Mouse (Mus musculus) hematopoietic stem cell, adult 5-6 weeks (primary cell): ENCODE data around the gene Wsb1. TPM values are rescaled to one million over a fixed set of nuclear protein-coding genes. Genes with fewer than 3 reads are reported as not detected.
"Not testable (repeated sequence)": the region's sequence is repeated elsewhere in the genome, so short reads cannot be mapped to it uniquely, and the experiment has no call there.

ENCODE experiments used
- ATAC-seq, 2 experiments: fragments of 125-278 bp in 1 of 2; replicated peaks in 1 of 2; 2 replicates each; pipeline ENCODE4 v1.8.0; 2016 to 2017; ENCODE audit warnings: inconsistent platforms in 2 of 2, mild to moderate bottlenecking in 2 of 2, moderate number of reproducible peaks in 2 of 2, low read depth in 1 of 2, moderate TSS enrichment in 1 of 2; ENCODE audit not compliant: low FRiP score in 2 of 2, poor library complexity in 2 of 2, severe bottlenecking in 2 of 2, insufficient read depth in 1 of 2, low TSS enrichment in 1 of 2
- total RNA-seq: library from RNA; stranded (forward); fragments of 172-1452, 232-1000 nt; gene quantifications from 2 replicates; pipeline ENCODE4 v1.2.3, GENCODE M21; 2017

Gene Wsb1
- total RNA-seq, 1 experiment from 2014 or later: 178 TPM

- ATAC-seq: no peak
Measured at GRCm38 (mm10) chr11:79279732-79280405, 25.4 kb upstream of the Wsb1 start.

GRCm38 (mm10) chr11:79273757-79274156 lies 19.3 kb upstream of the Wsb1 start:
- no peak for ATAC-seq

GRCm38 (mm10) chr11:79273039-79273438 lies 18.6 kb upstream of the Wsb1 start:
- no peak for ATAC-seq

- peak in 1 of 2 experiments; percentile 29; a peak in 1 of 4 replicates for ATAC-seq
Measured at GRCm38 (mm10) chr11:79267171-79267570, 12.7 kb upstream of the Wsb1 start.

- ATAC-seq: no peak
Measured at GRCm38 (mm10) chr11:79264376-79264775, 9.9 kb upstream of the Wsb1 start.

- ATAC-seq: not testable (repeated sequence)
Measured at GRCm38 (mm10) chr11:79260126-79260525, 5.7 kb upstream of the Wsb1 start.

GRCm38 (mm10) chr11:79258738-79259137 lies 4.3 kb upstream of the Wsb1 start:
- no peak for ATAC-seq

GRCm38 (mm10) chr11:79253542-79254390 lies 705 bp downstream of the Wsb1 start:
- no peak; a peak in 1 of 4 replicates for ATAC-seq

GRCm38 (mm10) chr11:79252881-79253541 lies 1.5 kb downstream of the Wsb1 start:
- ATAC-seq: peak in 1 of 2 experiments; percentile 33; a peak in 1 of 4 replicates

- ATAC-seq: no peak
Measured at GRCm38 (mm10) chr11:79239024-79239423, 15.4 kb downstream of the Wsb1 start.

GRCm38 (mm10) chr11:79238398-79238752 lies 16.1 kb downstream of the Wsb1 start:
- peak; percentile 27 to 39; a peak in 2 of 4 replicates for ATAC-seq

- ATAC-seq: no peak
Measured at GRCm38 (mm10) chr11:79237644-79238397, 16.6 kb downstream of the Wsb1 start.

- ATAC-seq: no peak
Measured at GRCm38 (mm10) chr11:79230251-79230570, 24.3 kb downstream of the Wsb1 start.

- ATAC-seq: no peak
Measured at GRCm38 (mm10) chr11:79229561-79230250, 24.8 kb downstream of the Wsb1 start.

- no peak for ATAC-seq
Measured at GRCm38 (mm10) chr11:79229057-79229504, 25.4 kb downstream of the Wsb1 start.

- ATAC-seq: no peak
Measured at GRCm38 (mm10) chr11:79228089-79228488, 26.4 kb downstream of the Wsb1 start.
